In the genomic region with DNA sequence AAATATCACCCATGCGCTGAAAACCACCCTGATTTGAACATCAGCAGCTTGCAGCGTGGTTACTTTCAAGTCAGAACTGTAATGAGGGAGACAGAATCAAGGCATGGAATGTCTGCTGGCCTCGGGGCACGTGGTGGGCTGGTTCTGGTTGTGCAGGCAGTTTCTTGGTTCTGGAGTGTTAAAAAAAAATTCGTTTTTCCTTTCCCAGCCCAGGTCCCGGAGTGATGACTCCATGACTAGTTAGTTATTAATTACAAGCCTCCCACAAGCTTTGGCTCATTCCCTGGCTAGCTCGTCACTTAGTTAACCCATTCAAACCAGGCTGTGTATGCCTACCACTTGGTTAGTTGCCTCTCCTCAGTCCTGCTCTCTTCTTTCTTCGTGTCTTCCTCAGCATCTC, we compare ENCODE assay signal across 23 mouse cellular contexts. TPM values are rescaled to one million over a fixed set of nuclear protein-coding genes. Genes with fewer than 3 reads are reported as not detected.
DNase-seq lines count a peak whose midpoint lies in the region; ATAC-seq lines count a peak whose summit lies in the region.
"Had no signal": no experiment of that assay in that cellular context is flagged by ENCODE, and none has a peak within 500 bp of the region (broad histone marks: within the 10 kb centered on the region; RNA-seq: fewer than 3 reads in every experiment).

No protein-coding gene starts in this region.

- H3K27me3 ChIP-seq in midbrain, embryonic 11.5 days (ENCODE audit: control insufficient read depth, insufficient read depth, low read length): no peaks in the 10 kb centered on the region; the same call in 1 of the 2 replicates
- no peaks in the 10 kb centered on the region for H3K27me3 ChIP-seq in midbrain, embryonic 14.5 days (ENCODE audit: control insufficient read depth, insufficient read depth, low read length)
- H3K27me3 ChIP-seq in forebrain, embryonic 12.5 days: peaks cover 4% of the 10 kb centered on the region; the same call in 1 of the 2 replicates
- H3K27me3 ChIP-seq: forebrain, embryonic 13.5 days; heart, embryonic 15.5 days; limb, embryonic 13.5 days had no signal

- no peaks in the 10 kb centered on the region for H3K36me3 ChIP-seq in midbrain, embryonic 11.5 days (ENCODE audit: control insufficient read depth, insufficient read depth, low read length)
- no peaks in the 10 kb centered on the region for H3K36me3 ChIP-seq in midbrain, embryonic 14.5 days (ENCODE audit: control insufficient read depth, insufficient read depth, low read length)
- 0 out of 2 replicates have a peak, but pooled peaks cover 3% of the 10 kb centered on the region for H3K36me3 ChIP-seq in forebrain, embryonic 12.5 days (replicated peaks)
- H3K36me3 ChIP-seq: heart, embryonic 15.5 days had no signal

- H3K27ac ChIP-seq in midbrain, embryonic 11.5 days (ENCODE audit: low read depth, low read length): no peak overlapping the region
- H3K27ac ChIP-seq in midbrain, embryonic 14.5 days (replicated peaks; ENCODE audit: low read depth, low read length): no peak overlapping the region
- no peak overlapping the region for H3K27ac ChIP-seq in forebrain, embryonic 12.5 days
- H3K27ac ChIP-seq: forebrain, embryonic 13.5 days; heart, embryonic 15.5 days; left cerebral cortex, adult 2 months; limb, embryonic 13.5 days; liver, embryonic 14.5 days; midbrain, embryonic 12.5 days had no signal

- no peak overlapping the region for H3K9ac ChIP-seq in midbrain, embryonic 11.5 days (ENCODE audit: low read length)
- no peak overlapping the region for H3K9ac ChIP-seq in midbrain, embryonic 14.5 days (replicated peaks; ENCODE audit: low read length)
- H3K9ac ChIP-seq in forebrain, embryonic 12.5 days: no peak overlapping the region
- H3K9ac ChIP-seq: forebrain, embryonic 13.5 days; heart, embryonic 15.5 days; limb, embryonic 13.5 days; liver, embryonic 14.5 days; lung, embryonic 14.5 days; midbrain, embryonic 12.5 days had no signal

- 95% methylated on average over 8 of the region's 8 CpGs for WGBS in midbrain, embryonic 11.5 days
- WGBS in midbrain, embryonic 14.5 days: 91% methylated on average over 8 of the region's 8 CpGs
- WGBS in forebrain, embryonic 12.5 days: 83% methylated on average over 8 of the region's 8 CpGs

- H3K9me3 ChIP-seq in midbrain, embryonic 11.5 days (ENCODE audit: control insufficient read depth, low read length): no peaks in the 10 kb centered on the region
- H3K9me3 ChIP-seq in midbrain, embryonic 14.5 days (ENCODE audit: control insufficient read depth, low read length): no peaks in the 10 kb centered on the region
- H3K9me3 ChIP-seq in forebrain, embryonic 12.5 days: no peaks in the 10 kb centered on the region
- H3K9me3 ChIP-seq: forebrain, embryonic 13.5 days; heart, embryonic 15.5 days; limb, embryonic 13.5 days; midbrain, embryonic 12.5 days had no signal

- DNase-seq in midbrain, embryonic 11.5 days (ENCODE audit: low spot score, missing footprints): peak; percentile 53
- no peak for DNase-seq in midbrain, embryonic 14.5 days
- DNase-seq in kidney, adult 9 months: peak; percentile 77
- peak; percentile 64 for DNase-seq in kidney, postnatal 14 days
- DNase-seq in adrenal gland, adult 18-20 months (ENCODE audit: low spot score in 2 of 2): no peak
- DNase-seq in heart, adult 11 months: no peak
- DNase-seq: adrenal gland, adult 2 months; adrenal gland, postnatal 36 days; cerebellum, adult 18-20 months; cerebellum, postnatal 10 days; gastrocnemius, postnatal 10 days; lung, embryonic 14.5 days; lung, postnatal 14 days; right cerebral cortex, postnatal 14 days; thymus, postnatal 4 days had no signal

- no peak for ATAC-seq in midbrain, embryonic 11.5 days (ENCODE audit: low FRiP score)
- no peak for ATAC-seq in midbrain, embryonic 14.5 days (ENCODE audit: low FRiP score, low TSS enrichment)
- no peak for ATAC-seq in forebrain, embryonic 12.5 days (ENCODE audit: low FRiP score)
- ATAC-seq: forebrain, embryonic 13.5 days; hindbrain, embryonic 16.5 days had no signal

- peaks cover 23% of the 10 kb centered on the region for H3K4me1 ChIP-seq in midbrain, embryonic 11.5 days (ENCODE audit: control insufficient read depth, insufficient read depth, low read length)
- peaks cover 21% of the 10 kb centered on the region for H3K4me1 ChIP-seq in midbrain, embryonic 14.5 days (ENCODE audit: control insufficient read depth, insufficient read depth, low read length)
- peaks cover 27% of the 10 kb centered on the region for H3K4me1 ChIP-seq in forebrain, embryonic 12.5 days

- no peak overlapping the region for H3K4me2 ChIP-seq in midbrain, embryonic 11.5 days
- H3K4me2 ChIP-seq in midbrain, embryonic 14.5 days (ENCODE audit: low read length): no peak overlapping the region
- no peak overlapping the region for H3K4me2 ChIP-seq in forebrain, embryonic 12.5 days
- H3K4me2 ChIP-seq: forebrain, embryonic 13.5 days; heart, embryonic 15.5 days; limb, embryonic 13.5 days; lung, embryonic 14.5 days; midbrain, embryonic 12.5 days had no signal

- H3K4me3 ChIP-seq in midbrain, embryonic 11.5 days (ENCODE audit: low read depth, low read length): no peak overlapping the region
- no peak overlapping the region for H3K4me3 ChIP-seq in midbrain, embryonic 14.5 days (replicated peaks; ENCODE audit: low read depth, low read length)
- no peak overlapping the region for H3K4me3 ChIP-seq in forebrain, embryonic 12.5 days (replicated peaks)
- H3K4me3 ChIP-seq: forebrain, embryonic 13.5 days; heart, embryonic 15.5 days; left cerebral cortex, adult 2 months; limb, embryonic 13.5 days; midbrain, embryonic 12.5 days had no signal

RNA-seq across cellular contexts. Expression of a gene that starts 56.1 kb away (rescaled TPM):
- 11.6 and 12.2 TPM in 2 replicates for polyA plus RNA-seq in midbrain, embryonic 11.5 days (2014; fragmentation: Nextera tagmentation; extraction: Ambion mirVana)
- polyA plus RNA-seq in midbrain, embryonic 14.5 days (2014; fragmentation: Nextera tagmentation; extraction: Ambion mirVana): 22.8 and 23.8 TPM in 2 replicates
- 17.4 and 17.7 TPM in 2 replicates for polyA plus RNA-seq in forebrain, embryonic 12.5 days (2016; fragmentation: Nextera tagmentation; extraction: Ambion mirVana)
- total RNA-seq in adrenal gland, adult 18-20 months (2021): 10 to 100 TPM; 43.4 to 59.1 TPM

Comparison
In these comparisons a context has a peak if more than half of its experiments do, and no peak if none do; other contexts are left out.
1. DNase-seq: peak in midbrain, embryonic 11.5 days (single experiment), kidney, adult 9 months (single experiment) and kidney, postnatal 14 days (single experiment); none in midbrain, embryonic 14.5 days (single experiment), adrenal gland, adult 18-20 months (0 of 2) and heart, adult 11 months (single experiment).